Mouse (Mus musculus) G1E (cell line): ENCODE measurements around the gene Lmcd1. TPM values are rescaled to one million over a fixed set of nuclear protein-coding genes. Genes with fewer than 3 reads are reported as not detected.

ENCODE experiments used
- ATAC-seq: 2 replicates; pipeline ENCODE4 v1.8.0; 2016; ENCODE audit warnings: mild to moderate bottlenecking; ENCODE audit not compliant: insufficient number of reproducible peaks, poor library complexity, low FRiP score, severe bottlenecking; ENCODE audit errors: extremely low read depth
- DNase-seq: peaks from one replicate; pipeline ENCODE4 v3.0.0; 2012; ENCODE audit warnings: low spot score
- H3K27me3 ChIP-seq: 2 replicates; pipeline ENCODE4 v1.6.1; 2012; ENCODE audit warnings: mild to moderate bottlenecking, low read length, inconsistent platforms; ENCODE audit not compliant: insufficient read depth
- H3K36me3 ChIP-seq: replicated peaks from 2 replicates; pipeline ENCODE3; 2012; ENCODE audit warnings: mild to moderate bottlenecking, inconsistent platforms
- H3K4me1 ChIP-seq: 2 replicates; pipeline ENCODE4 v1.6.1; 2012; ENCODE audit warnings: low read depth, low read length, inconsistent platforms, mixed read lengths; ENCODE audit not compliant: insufficient read depth
- H3K4me3 ChIP-seq: 2 replicates; pipeline ENCODE4 v1.5.1; 2012; ENCODE audit warnings: low read depth, mild to moderate bottlenecking, inconsistent platforms, low read length, moderate library complexity, mixed read lengths
- H3K9me3 ChIP-seq: replicated peaks from 2 replicates; pipeline ENCODE4 v1.6.1; 2012; ENCODE audit warnings: inconsistent platforms
- CTCF ChIP-seq: IDR thresholded peaks from 2 replicates; pipeline ENCODE4 v1.5.1; 2012; ENCODE audit warnings: low read depth, low read length, inconsistent platforms, mixed read lengths
- GATA1 ChIP-seq: IDR thresholded peaks from 2 replicates; pipeline ENCODE4 v1.6.1; 2012; ENCODE audit warnings: borderline replicate concordance, low read length, inconsistent platforms, mixed read lengths
- GATA2 ChIP-seq: IDR thresholded peaks from 2 replicates; pipeline ENCODE4 v1.6.1; 2012; ENCODE audit warnings: low read depth, low read length, inconsistent platforms, borderline replicate concordance
- POLR2AphosphoS5 ChIP-seq: IDR thresholded peaks from 2 replicates; pipeline ENCODE4 v1.6.1; 2012; ENCODE audit warnings: low read depth, low read length, inconsistent platforms; ENCODE audit not compliant: insufficient replicate concordance
- TAL1 ChIP-seq: conservative IDR thresholded peaks from 2 replicates; pipeline ENCODE4 v1.6.1; 2012; ENCODE audit warnings: low read depth, low read length, inconsistent platforms, mixed read lengths
- polyA plus RNA-seq: library from polyadenylated mRNA; stranded (reverse); fragments of >175 nt; gene quantifications from 2 replicates; pipeline ENCODE4 v1.2.3, GENCODE M21; 2012
- total RNA-seq, 2 experiments: library from RNA; stranded (forward) in 1 of 2; stranded (reverse) in 1 of 2; fragments of 200-1000 nt in 1 of 2; fragments of >200 nt in 1 of 2; fragmentation: Nextera tagmentation in 1 of 2; gene quantifications; 2 replicates each; pipeline ENCODE4 v1.2.3; 2014 to 2017

Lmcd1 gene
- total and polyA plus RNA-seq, 3 experiments: 0.11 TPM; not detected in 2

DNA sequence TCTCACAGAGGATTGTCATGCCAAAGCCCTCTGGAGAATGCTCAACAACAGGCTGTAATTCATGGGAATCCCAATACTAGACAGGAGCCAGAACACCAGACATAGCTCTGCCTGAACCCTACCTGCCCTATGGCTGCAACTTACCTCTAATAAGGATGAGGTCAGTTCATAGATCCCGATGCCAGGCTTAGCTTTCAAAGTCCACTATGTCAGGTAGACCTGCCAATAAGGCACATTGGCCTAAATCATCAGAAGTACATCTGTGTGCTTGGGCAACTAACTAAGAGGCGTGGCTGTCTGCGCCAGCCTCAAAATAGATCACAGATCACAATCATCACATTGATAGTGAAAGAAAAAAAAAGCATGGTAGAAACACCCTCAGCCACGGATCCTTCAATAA lies 45.9 kb downstream of the Lmcd1 start:
- ATAC-seq: no peak
- no peaks in the 10 kb centered on the region for H3K4me1 ChIP-seq
- TF ChIP-seq GATA2 (no peak), CTCF (no peak), GATA1 (no peak), TAL1 (no peak), POLR2AphosphoS5 (no peak)

DNA sequence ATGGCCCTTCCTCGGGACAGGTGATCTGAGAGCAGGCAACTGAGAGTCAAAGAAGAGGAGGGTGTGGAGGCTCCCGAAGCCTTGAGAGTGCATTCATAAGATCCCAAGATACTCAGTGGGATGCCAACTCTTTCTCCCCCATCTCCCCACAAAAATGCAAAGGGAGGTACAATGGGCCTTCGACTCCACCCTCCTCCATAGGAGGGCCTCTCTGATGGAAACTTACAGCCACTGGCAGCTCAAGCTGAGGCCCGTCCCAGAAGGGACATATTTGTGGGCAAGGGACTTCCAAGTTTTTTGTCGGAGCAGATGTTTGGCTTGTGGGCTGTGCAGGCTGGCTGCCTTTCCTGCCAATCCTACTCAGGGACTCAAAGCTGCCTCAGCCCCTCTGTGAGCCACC lies 47.1 kb downstream of the Lmcd1 start:
- no peaks in the 10 kb centered on the region for H3K36me3 ChIP-seq
- H3K4me1 ChIP-seq: no peaks in the 10 kb centered on the region
- no peak for TF ChIP-seq GATA2
- TF ChIP-seq CTCF: no peak
- no peak for TF ChIP-seq TAL1
- TF ChIP-seq POLR2AphosphoS5: no peak
- TF ChIP-seq GATA1: no peak
- H3K4me3 ChIP-seq: no peak overlapping the region
- H3K27me3 ChIP-seq: no peaks in the 10 kb centered on the region
- ATAC-seq (no peak), DNase-seq (no peak)
- peaks cover 50% of the 10 kb centered on the region for H3K9me3 ChIP-seq

More for the DNA sequence above, 45.9 kb downstream of the Lmcd1 start:
- Histone ChIP-seq H3K36me3 (no peaks in the 10 kb centered on the region), H3K9me3 (peaks cover 57% of the 10 kb centered on the region), H3K27me3 (no peaks in the 10 kb centered on the region), H3K4me3 (no peak overlapping the region)
- no peak for DNase-seq

- TF ChIP-seq POLR2AphosphoS5: no peak
- no peak for TF ChIP-seq GATA2
- TF ChIP-seq CTCF: no peak
- no peak for TF ChIP-seq GATA1
- TF ChIP-seq TAL1: no peak
- no peak overlapping the region for H3K4me3 ChIP-seq
- H3K9me3 ChIP-seq: peaks cover 36% of the 10 kb centered on the region
- no peaks in the 10 kb centered on the region for H3K4me1 ChIP-seq
- H3K36me3 ChIP-seq: no peaks in the 10 kb centered on the region
- DNase-seq: peak; percentile 3
- no peaks in the 10 kb centered on the region for H3K27me3 ChIP-seq
- no peak for ATAC-seq
These were observed 49.4 kb downstream of the Lmcd1 start for GRCm38 (mm10) chr6:112322916-112323315.

- no peak for ATAC-seq
- H3K36me3 ChIP-seq: no peaks in the 10 kb centered on the region
- H3K4me1 ChIP-seq: no peaks in the 10 kb centered on the region
- H3K27me3 ChIP-seq: no peaks in the 10 kb centered on the region
- peaks cover 40% of the 10 kb centered on the region for H3K9me3 ChIP-seq
- no peak overlapping the region for H3K4me3 ChIP-seq
- no peak for TF ChIP-seq GATA1
- no peak for TF ChIP-seq TAL1
- no peak for TF ChIP-seq POLR2AphosphoS5
- no peak for DNase-seq
These were observed 51.7 kb downstream of the Lmcd1 start for GRCm38 (mm10) chr6:112325213-112325612.

DNA sequence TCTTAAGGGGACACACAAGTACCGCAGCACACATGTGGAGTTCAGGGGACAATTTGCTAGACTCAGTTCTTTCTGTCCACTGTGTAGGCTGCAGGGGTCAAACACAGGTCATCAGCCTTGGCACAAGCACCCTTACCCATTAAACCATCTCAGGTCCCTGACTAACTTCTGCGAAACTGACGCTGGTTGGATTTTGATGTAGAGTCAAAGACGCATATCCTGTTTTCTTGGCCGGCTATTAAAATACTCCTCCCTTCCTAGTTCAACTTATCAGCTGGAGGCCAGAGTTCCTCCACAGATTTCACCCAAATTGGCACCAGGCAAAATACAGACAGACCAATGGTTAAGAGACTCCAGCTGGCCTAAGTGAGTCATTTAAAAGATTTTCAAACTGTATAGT lies 54.2 kb downstream of the Lmcd1 start:
- Histone ChIP-seq H3K4me3 (no peak overlapping the region), H3K27me3 (no peaks in the 10 kb centered on the region), H3K36me3 (no peaks in the 10 kb centered on the region), H3K9me3 (peaks cover 36% of the 10 kb centered on the region), H3K4me1 (no peaks in the 10 kb centered on the region)
- TF ChIP-seq TAL1 (no peak), CTCF (no peak), GATA2 (no peak), POLR2AphosphoS5 (no peak), GATA1 (no peak)
- DNase-seq (no peak), ATAC-seq (no peak)

DNA sequence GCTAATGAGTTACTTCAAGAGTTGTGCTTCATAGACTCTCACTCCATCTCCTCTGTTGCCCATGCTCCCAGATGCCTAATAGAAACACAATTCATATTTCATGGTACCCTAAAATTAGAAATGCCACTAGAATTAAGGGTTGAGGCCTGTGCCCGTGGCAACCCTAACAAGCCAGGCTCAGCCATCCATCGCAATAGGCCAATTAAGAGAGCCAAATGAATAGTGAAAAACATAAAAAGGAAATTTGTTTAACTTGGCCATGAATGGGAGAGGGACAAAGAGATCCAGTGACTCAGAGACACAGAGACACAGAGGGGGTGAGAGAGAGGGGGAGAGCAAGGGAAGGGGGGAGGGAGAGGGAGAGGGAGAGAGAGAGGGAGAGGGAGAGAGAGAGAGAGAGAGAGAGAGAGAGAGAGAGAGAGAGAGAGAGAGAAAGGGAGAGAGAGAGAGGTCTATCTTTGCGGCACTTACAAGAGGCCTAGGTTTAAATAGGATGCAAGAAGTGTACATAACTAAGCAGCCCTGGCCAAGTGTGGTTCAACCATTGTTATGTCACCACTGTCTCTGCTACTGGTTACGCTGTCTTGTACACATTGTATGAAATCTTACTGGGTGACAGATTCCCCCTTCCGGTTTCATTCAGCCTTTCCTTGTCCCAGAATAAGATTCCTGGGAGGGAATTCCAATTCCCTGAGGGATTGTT lies 57.1 kb downstream of the Lmcd1 start:
- Histone ChIP-seq H3K36me3 (no peaks in the 10 kb centered on the region), H3K27me3 (no peaks in the 10 kb centered on the region), H3K4me3 (no peak overlapping the region), H3K9me3 (peaks cover 29% of the 10 kb centered on the region), H3K4me1 (no peaks in the 10 kb centered on the region)
- no peak for TF ChIP-seq GATA2
- TF ChIP-seq GATA1: no peak
- TF ChIP-seq POLR2AphosphoS5: no peak
- TF ChIP-seq CTCF: no peak
- TF ChIP-seq TAL1: no peak
- no peak for ATAC-seq
- DNase-seq: no peak

GRCm38 (mm10) chr6:112331223-112331598 lies 57.7 kb downstream of the Lmcd1 start:
- no peak for TF ChIP-seq TAL1
- no peak for TF ChIP-seq POLR2AphosphoS5
- no peak for TF ChIP-seq GATA2
- TF ChIP-seq CTCF: no peak
- no peak for TF ChIP-seq GATA1
- Histone ChIP-seq H3K9me3 (peaks cover 29% of the 10 kb centered on the region), H3K36me3 (no peaks in the 10 kb centered on the region), H3K27me3 (no peaks in the 10 kb centered on the region), H3K4me3 (no peak overlapping the region), H3K4me1 (no peaks in the 10 kb centered on the region)
- no peak for DNase-seq
- no peak for ATAC-seq
